Mouse (Mus musculus): Measurements from ENCODE around the gene Ugt1a10. TPM values are rescaled to one million over a fixed set of nuclear protein-coding genes. Genes with fewer than 3 reads are reported as not detected.
A peak's percentile ranks its signal among the peaks of the same experiment; 100 is the strongest.

The Ugt1a10 gene
- polyA plus RNA-seq, 1 experiment from 2014 or later, result not detected

DNA sequence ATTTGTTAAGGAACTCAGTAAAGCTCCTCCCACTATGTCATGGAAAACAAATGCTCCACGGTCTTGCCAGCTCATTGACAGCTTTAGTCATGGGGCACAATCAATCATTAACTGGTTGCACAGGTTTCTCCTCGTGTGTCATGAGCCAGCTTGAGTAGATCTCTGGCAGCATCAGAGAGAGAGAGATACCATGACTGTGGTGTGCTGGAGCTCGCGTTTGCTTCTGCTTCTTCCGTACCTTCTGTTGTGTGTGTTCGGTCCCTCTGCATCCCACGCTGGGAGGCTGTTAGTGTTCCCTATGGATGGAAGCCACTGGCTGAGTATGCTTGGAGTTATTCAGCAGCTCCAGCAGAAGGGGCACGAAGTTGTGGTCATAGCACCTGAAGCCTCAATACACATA, 156.6 kb downstream of the Ugt1a10 start, which contains the start of gene Ugt1a1:
TSS of gene Ugt1a1 (plus strand) at position 148 of the 400 bp plus-strand sequence.
- WGBS, result 70% methylated on average over 8 of the region's 8 CpGs
- Histone ChIP-seq H3K27ac (replicated peaks; ENCODE audit: low read depth, low read length) (no peak within 1 kb of the TSS), H3K27me3 (ENCODE audit: control insufficient read depth, insufficient read depth, low read length) (no peaks in the 10 kb centered on the region), H3K4me2 (ENCODE audit: low read length) (no peak within 1 kb of the TSS), H3K9me3 (ENCODE audit: control insufficient read depth, low read length) (peaks cover 53% of the 10 kb centered on the region), H3K4me1 (ENCODE audit: control insufficient read depth, insufficient read depth, low read length) (no peaks in the 10 kb centered on the region), H3K36me3 (ENCODE audit: control insufficient read depth, insufficient read depth, low read length) (no peaks in the 10 kb centered on the region), H3K4me3 (replicated peaks; ENCODE audit: low read depth, low read length) (no peak within 1 kb of the TSS), H3K9ac (replicated peaks; ENCODE audit: low read length) (no peak within 1 kb of the TSS)
- ATAC-seq (ENCODE audit: low FRiP score, low TSS enrichment), result 0 out of 2 replicates have a peak, but pooled peaks have one; percentile 5
- DNase-seq, result peak; percentile 1

DNA sequence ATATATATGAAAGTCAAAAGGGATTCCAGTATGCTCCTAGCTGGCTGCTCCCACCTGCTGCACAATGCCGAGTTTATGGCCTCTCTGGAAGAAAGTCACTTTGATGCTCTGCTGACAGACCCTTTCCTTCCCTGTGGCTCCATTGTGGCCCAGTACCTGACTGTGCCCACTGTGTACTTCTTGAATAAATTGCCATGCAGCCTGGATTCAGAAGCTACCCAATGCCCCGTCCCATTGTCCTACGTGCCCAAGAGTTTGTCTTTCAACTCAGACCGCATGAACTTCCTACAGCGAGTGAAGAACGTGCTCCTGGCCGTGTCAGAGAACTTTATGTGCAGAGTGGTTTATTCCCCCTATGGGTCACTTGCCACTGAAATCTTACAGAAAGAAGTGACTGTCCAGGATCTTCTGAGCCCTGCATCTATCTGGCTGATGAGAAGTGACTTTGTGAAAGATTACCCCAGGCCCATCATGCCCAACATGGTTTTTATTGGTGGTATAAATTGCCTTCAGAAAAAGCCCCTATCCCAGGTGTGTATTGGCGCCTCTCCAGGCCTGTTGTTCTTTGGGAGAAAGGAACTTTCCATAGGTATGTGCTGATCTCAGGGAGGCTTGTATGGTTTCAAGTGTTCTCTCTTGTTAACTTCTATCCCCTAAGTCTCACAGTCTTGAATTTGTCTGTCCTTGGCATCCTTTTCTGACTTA, 157.3 kb downstream of the Ugt1a10 start:
- Histone ChIP-seq H3K9me3 (ENCODE audit: control insufficient read depth, low read length) (peaks cover 60% of the 10 kb centered on the region), H3K36me3 (ENCODE audit: control insufficient read depth, insufficient read depth, low read length) (no peaks in the 10 kb centered on the region), H3K27me3 (ENCODE audit: control insufficient read depth, insufficient read depth, low read length) (no peaks in the 10 kb centered on the region), H3K4me2 (ENCODE audit: low read length) (no peak overlapping the region), H3K4me3 (replicated peaks; ENCODE audit: low read depth, low read length) (no peak overlapping the region), H3K9ac (replicated peaks; ENCODE audit: low read length) (no peak overlapping the region), H3K27ac (replicated peaks; ENCODE audit: low read depth, low read length) (no peak overlapping the region), H3K4me1 (ENCODE audit: control insufficient read depth, insufficient read depth, low read length) (no peaks in the 10 kb centered on the region)
- DNase-seq, result peak; percentile 2
- WGBS, result 60% methylated on average over 8 of the region's 8 CpGs
- ATAC-seq (ENCODE audit: low FRiP score, low TSS enrichment), result peak; percentile 21; the same call in 1 of the 2 replicates

DNA sequence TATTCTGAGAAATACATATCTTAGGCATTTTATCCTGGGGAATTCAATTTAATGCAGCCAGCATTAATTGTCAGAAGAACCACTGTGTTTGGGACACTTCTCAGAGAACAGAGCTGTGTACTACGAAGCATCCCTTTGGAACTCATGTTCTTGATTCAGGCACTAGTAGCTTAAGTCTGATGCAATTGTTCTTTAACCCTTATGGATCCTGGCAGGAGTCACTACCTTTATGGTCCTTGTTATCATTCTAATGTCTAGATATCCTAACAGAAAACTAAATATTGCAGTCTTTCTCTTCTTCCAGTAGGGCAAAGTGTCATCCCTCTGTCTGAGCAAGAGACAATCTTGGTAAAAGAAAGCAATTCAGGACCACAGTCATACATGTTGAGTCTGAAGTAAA, 157.9 kb downstream of the Ugt1a10 start:
- Histone ChIP-seq H3K27ac (replicated peaks; ENCODE audit: low read depth, low read length) (no peak overlapping the region), H3K4me1 (ENCODE audit: control insufficient read depth, insufficient read depth, low read length) (no peaks in the 10 kb centered on the region), H3K9me3 (ENCODE audit: control insufficient read depth, low read length) (peaks cover 62% of the 10 kb centered on the region), H3K27me3 (ENCODE audit: control insufficient read depth, insufficient read depth, low read length) (no peaks in the 10 kb centered on the region), H3K4me3 (replicated peaks; ENCODE audit: low read depth, low read length) (no peak overlapping the region), H3K4me2 (ENCODE audit: low read length) (no peak overlapping the region), H3K36me3 (ENCODE audit: control insufficient read depth, insufficient read depth, low read length) (no peaks in the 10 kb centered on the region), H3K9ac (replicated peaks; ENCODE audit: low read length) (no peak overlapping the region)
- 75% methylated on average over 1 of the region's 1 CpGs for WGBS
- ATAC-seq (ENCODE audit: low FRiP score, low TSS enrichment), result no peak
- peak; percentile 1 for DNase-seq

DNA sequence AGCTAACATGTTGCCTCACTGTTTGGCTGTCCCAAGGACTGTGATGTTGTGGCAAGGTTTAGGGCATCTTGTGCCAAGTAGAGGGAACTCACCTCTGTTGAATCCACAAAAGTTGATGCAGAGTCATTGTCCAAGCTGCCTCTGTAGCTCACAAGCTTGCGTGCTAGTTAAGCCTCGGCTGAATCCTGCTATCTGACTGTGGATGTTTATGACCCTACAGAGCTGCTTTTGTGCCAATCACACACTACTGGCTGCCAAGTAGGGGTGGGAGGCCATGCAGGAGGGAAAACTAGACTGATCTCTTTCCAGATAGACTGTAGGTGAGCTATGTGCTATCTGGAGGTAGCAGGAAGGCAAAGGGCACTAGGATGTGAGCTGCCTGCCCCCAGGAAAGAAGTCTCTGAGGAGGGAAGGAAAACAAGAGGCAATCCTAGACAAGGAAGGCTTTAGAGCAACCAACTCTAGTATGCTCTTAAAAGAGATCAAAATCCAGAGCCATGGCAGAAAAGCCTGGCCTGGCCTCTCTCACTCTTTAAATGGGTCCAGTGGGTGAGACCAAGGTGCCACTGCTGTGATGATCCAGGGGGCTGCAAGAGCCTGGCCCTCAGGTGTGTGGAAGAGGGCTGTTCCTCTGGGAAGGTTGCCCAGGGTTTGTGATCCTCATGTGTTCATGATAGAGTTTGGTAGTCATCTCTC, 158.7 kb downstream of the Ugt1a10 start:
- WGBS, result 83% methylated on average over 2 of the region's 2 CpGs
- peak; percentile 1 for DNase-seq
- peak; percentile 15 for ATAC-seq (ENCODE audit: low FRiP score, low TSS enrichment)

DNA sequence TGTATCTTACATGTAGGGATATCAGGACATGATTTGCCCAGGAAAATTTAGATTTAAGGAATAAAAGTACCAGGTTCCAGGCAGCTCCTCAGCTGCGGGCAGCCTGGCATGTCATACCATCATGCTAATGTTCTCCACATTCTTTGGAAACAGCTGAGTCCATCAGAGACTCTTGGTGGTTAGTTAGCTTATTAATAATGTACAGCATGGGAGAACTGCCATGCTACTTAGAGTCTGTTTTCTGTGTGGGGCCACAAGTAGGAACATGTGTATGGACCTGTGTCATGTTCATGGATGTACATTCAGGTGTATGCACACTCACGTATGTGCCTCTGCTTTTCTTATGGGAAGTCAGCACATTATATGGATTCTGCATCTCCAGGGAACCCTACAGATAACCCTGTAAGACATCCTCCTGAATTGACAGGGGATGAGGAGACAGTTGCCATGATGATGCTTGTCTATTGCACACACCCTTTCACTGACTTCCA, 159.3 kb downstream of the Ugt1a10 start:
- ATAC-seq (ENCODE audit: low FRiP score, low TSS enrichment) (0 out of 2 replicates have a peak, but pooled peaks have one; percentile 7), DNase-seq (peak; percentile 0)
- H3K9ac ChIP-seq (replicated peaks; ENCODE audit: low read length), result no peak overlapping the region
- H3K4me2 ChIP-seq (ENCODE audit: low read length), result no peak overlapping the region
- H3K4me3 ChIP-seq (replicated peaks; ENCODE audit: low read depth, low read length), result no peak overlapping the region
- no peaks in the 10 kb centered on the region for H3K36me3 ChIP-seq (ENCODE audit: control insufficient read depth, insufficient read depth, low read length)
- 80% methylated on average over 2 of the region's 2 CpGs for WGBS
- H3K27ac ChIP-seq (replicated peaks; ENCODE audit: low read depth, low read length), result no peak overlapping the region
- peaks cover 62% of the 10 kb centered on the region for H3K9me3 ChIP-seq (ENCODE audit: control insufficient read depth, low read length)
- no peaks in the 10 kb centered on the region for H3K27me3 ChIP-seq (ENCODE audit: control insufficient read depth, insufficient read depth, low read length)
- no peaks in the 10 kb centered on the region for H3K4me1 ChIP-seq (ENCODE audit: control insufficient read depth, insufficient read depth, low read length)

More for the DNA sequence above, 158.7 kb downstream of the Ugt1a10 start:
- Histone ChIP-seq H3K27ac (replicated peaks; ENCODE audit: low read depth, low read length) (no peak overlapping the region), H3K4me1 (ENCODE audit: control insufficient read depth, insufficient read depth, low read length) (no peaks in the 10 kb centered on the region), H3K27me3 (ENCODE audit: control insufficient read depth, insufficient read depth, low read length) (no peaks in the 10 kb centered on the region), H3K4me2 (ENCODE audit: low read length) (no peak overlapping the region), H3K4me3 (replicated peaks; ENCODE audit: low read depth, low read length) (no peak overlapping the region), H3K9me3 (ENCODE audit: control insufficient read depth, low read length) (peaks cover 62% of the 10 kb centered on the region), H3K9ac (replicated peaks; ENCODE audit: low read length) (no peak overlapping the region), H3K36me3 (ENCODE audit: control insufficient read depth, insufficient read depth, low read length) (no peaks in the 10 kb centered on the region)

DNA sequence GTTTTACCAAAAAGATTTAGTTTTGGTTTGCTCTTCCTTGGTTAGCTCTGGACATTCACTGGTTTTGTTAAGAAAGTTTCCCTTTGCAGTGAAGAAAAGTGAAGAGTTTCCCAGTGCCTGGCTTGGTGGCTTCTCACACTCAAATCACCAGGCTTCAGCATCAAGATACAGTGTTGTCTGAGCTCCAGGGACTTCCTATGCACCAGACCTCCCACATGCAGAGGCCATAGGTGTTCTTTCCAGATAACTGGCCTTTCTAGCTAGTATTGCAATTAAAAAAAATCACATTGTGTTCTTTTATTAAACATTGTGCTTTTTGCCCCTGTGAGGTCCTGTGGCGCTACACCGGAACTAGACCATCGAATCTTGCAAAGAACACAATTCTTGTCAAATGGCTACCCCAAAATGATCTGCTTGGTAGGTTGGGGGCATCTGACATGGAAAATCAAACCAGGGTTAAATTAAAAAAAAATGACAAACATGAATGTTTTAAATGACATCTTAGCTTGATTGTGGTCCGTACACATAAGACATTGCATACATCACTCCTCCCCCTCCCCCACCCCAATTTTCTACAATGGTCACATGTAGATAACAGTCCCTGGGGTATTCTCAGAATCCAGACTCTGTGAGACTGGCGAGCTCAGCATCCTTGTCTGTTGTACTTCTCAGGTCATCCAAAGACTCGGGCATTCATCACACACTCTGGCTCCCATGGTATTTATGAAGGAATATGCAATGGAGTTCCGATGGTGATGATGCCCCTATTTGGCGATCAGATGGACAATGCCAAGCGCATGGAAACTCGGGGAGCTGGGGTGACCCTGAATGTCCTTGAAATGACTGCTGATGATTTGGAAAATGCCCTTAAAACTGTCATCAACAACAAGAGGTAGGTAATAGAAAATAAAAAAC, 160.5 kb downstream of the Ugt1a10 start:
- H3K4me2 ChIP-seq (ENCODE audit: low read length), result no peak overlapping the region
- no peak overlapping the region for H3K4me3 ChIP-seq (replicated peaks; ENCODE audit: low read depth, low read length)
- no peak overlapping the region for H3K9ac ChIP-seq (replicated peaks; ENCODE audit: low read length)
- no peak overlapping the region for H3K27ac ChIP-seq (replicated peaks; ENCODE audit: low read depth, low read length)
- H3K9me3 ChIP-seq (ENCODE audit: control insufficient read depth, low read length), result peaks cover 62% of the 10 kb centered on the region
- no peaks in the 10 kb centered on the region for H3K36me3 ChIP-seq (ENCODE audit: control insufficient read depth, insufficient read depth, low read length)
- WGBS, result 70% methylated on average over 10 of the region's 10 CpGs
- DNase-seq (peak; percentile 7), ATAC-seq (ENCODE audit: low FRiP score, low TSS enrichment) (no peak)
- no peaks in the 10 kb centered on the region for H3K27me3 ChIP-seq (ENCODE audit: control insufficient read depth, insufficient read depth, low read length)
- H3K4me1 ChIP-seq (ENCODE audit: control insufficient read depth, insufficient read depth, low read length), result no peaks in the 10 kb centered on the region

DNA sequence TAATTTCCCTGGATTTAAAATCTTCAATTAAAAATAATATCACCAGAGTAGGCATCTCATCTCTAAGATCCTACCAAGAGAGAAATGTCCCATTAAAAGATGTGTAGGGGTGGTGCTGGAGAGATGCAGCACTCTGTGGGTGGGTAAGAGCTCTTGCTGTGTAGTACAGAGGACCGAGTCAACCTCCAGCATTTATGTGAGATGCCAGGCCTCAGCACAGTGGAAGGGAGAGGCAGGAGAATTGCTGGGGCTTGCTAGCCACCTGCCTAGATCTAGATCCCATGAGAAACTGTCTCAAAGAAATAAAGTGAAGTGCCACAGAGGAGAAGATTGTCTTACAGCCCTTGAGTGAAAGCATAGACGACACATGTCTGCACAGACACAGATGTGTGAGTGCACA, 161.4 kb downstream of the Ugt1a10 start:
- H3K4me2 ChIP-seq (ENCODE audit: low read length), result no peak overlapping the region
- ATAC-seq (ENCODE audit: low FRiP score, low TSS enrichment) (no peak), DNase-seq (no peak)
- no peak overlapping the region for H3K9ac ChIP-seq (replicated peaks; ENCODE audit: low read length)
- no peaks in the 10 kb centered on the region for H3K36me3 ChIP-seq (ENCODE audit: control insufficient read depth, insufficient read depth, low read length)
- peaks cover 58% of the 10 kb centered on the region for H3K9me3 ChIP-seq (ENCODE audit: control insufficient read depth, low read length)
- 58% methylated on average over 2 of the region's 2 CpGs for WGBS
- H3K27ac ChIP-seq (replicated peaks; ENCODE audit: low read depth, low read length), result no peak overlapping the region
- H3K27me3 ChIP-seq (ENCODE audit: control insufficient read depth, insufficient read depth, low read length), result no peaks in the 10 kb centered on the region
- H3K4me1 ChIP-seq (ENCODE audit: control insufficient read depth, insufficient read depth, low read length), result no peaks in the 10 kb centered on the region
- H3K4me3 ChIP-seq (replicated peaks; ENCODE audit: low read depth, low read length), result no peak overlapping the region

DNA sequence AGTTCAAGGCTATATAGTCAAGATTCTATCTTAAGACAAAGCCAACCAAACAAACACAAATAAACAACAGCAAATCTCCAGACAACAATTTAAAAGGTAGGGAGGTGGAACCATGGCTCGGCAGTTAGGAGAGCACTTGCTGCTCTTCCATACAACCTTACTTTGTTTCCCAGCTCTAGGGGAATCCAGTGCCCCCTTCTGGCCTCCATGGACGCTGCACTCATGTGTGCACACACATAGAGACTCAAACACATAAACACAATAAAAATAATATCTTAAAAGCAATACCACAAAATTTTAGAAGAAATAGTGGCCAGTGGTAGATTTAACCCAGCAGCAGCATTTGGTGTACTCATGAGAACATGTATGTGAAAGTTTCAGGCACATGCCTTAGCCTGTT, 162.0 kb downstream of the Ugt1a10 start:
- Histone ChIP-seq H3K36me3 (ENCODE audit: control insufficient read depth, insufficient read depth, low read length) (no peaks in the 10 kb centered on the region), H3K4me2 (ENCODE audit: low read length) (no peak overlapping the region), H3K27ac (replicated peaks; ENCODE audit: low read depth, low read length) (no peak overlapping the region), H3K9ac (replicated peaks; ENCODE audit: low read length) (no peak overlapping the region), H3K27me3 (ENCODE audit: control insufficient read depth, insufficient read depth, low read length) (no peaks in the 10 kb centered on the region), H3K4me1 (ENCODE audit: control insufficient read depth, insufficient read depth, low read length) (no peaks in the 10 kb centered on the region), H3K4me3 (replicated peaks; ENCODE audit: low read depth, low read length) (no peak overlapping the region), H3K9me3 (ENCODE audit: control insufficient read depth, low read length) (peaks cover 56% of the 10 kb centered on the region)
- 60% methylated on average over 2 of the region's 2 CpGs for WGBS
- ATAC-seq (ENCODE audit: low FRiP score, low TSS enrichment), result no peak
- DNase-seq, result peak; percentile 1

Measured in midbrain, embryonic 14.5 days (tissue).